In the genomic region with DNA sequence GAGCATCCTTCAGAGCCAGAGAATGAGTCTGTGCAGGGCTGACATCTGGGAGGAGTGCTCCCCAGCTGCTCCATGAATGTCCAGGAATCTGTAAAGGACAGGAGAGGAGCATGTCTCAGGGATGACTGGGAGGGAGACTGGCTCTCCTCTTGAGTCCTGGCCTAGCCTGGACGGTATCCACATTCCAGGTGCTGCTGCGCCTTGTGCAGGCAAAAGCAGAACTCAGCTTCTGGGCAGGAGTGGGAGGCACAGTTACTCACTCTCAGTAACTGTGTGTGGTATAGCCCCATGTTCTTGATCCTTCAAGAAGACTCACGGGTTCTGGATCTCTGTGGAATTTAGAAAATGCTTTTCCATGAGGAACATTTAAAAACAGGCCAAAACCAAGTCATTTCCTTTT, we compare ENCODE assay signal across 15 mouse cellular contexts. TPM values are rescaled to one million over a fixed set of nuclear protein-coding genes. Genes with fewer than 3 reads are reported as not detected.
A peak's percentile ranks its signal among the peaks of the same experiment; 100 is the strongest.
DNase-seq lines count a peak whose midpoint lies in the region; ATAC-seq and TF ChIP-seq lines count a peak whose summit lies in the region.
"Had no signal": no experiment of that assay in that cellular context is flagged by ENCODE, and none has a peak within 500 bp of the region (broad histone marks: within the 10 kb centered on the region; RNA-seq: fewer than 3 reads in every experiment).

No protein-coding gene starts in this region.

- H3K4me1 ChIP-seq in hindbrain, postnatal 0 days (ENCODE audit: insufficient read depth, low read length), result no peaks in the 10 kb centered on the region
- no peaks in the 10 kb centered on the region for H3K4me1 ChIP-seq in hindbrain, embryonic 10.5 days (replicated peaks)
- H3K4me1 ChIP-seq in stomach, embryonic 14.5 days (ENCODE audit: control insufficient read depth, insufficient read depth, low read length), result no peaks in the 10 kb centered on the region; the same call in 1 of the 2 replicates
- H3K4me1 ChIP-seq in stomach, postnatal 0 days (replicated peaks; ENCODE audit: control insufficient read depth, insufficient read depth), result no peaks in the 10 kb centered on the region
- peaks cover 7% of the 10 kb centered on the region for H3K4me1 ChIP-seq in intestine, embryonic 16.5 days (ENCODE audit: control insufficient read depth, insufficient read depth, low read length)
- peaks cover 9% of the 10 kb centered on the region; the same call in 1 of the 2 replicates for H3K4me1 ChIP-seq in stomach, embryonic 16.5 days (ENCODE audit: control insufficient read depth, insufficient read depth, low read length)
- H3K4me1 ChIP-seq: embryonic facial prominence, embryonic 12.5 days; forebrain, embryonic 12.5 days had no signal

- H3K27me3 ChIP-seq in hindbrain, postnatal 0 days (ENCODE audit: insufficient read depth, low read length), result no peaks in the 10 kb centered on the region
- no peaks in the 10 kb centered on the region for H3K27me3 ChIP-seq in hindbrain, embryonic 10.5 days (ENCODE audit: insufficient read depth, poor library complexity, severe bottlenecking)
- H3K27me3 ChIP-seq in stomach, embryonic 14.5 days (ENCODE audit: control insufficient read depth, insufficient read depth, low read length), result no peaks in the 10 kb centered on the region
- H3K27me3 ChIP-seq in stomach, postnatal 0 days (ENCODE audit: control insufficient read depth, insufficient read depth, low read length), result no peaks in the 10 kb centered on the region
- H3K27me3 ChIP-seq in intestine, embryonic 16.5 days (replicated peaks; ENCODE audit: control insufficient read depth, insufficient read depth, low read length), result no peaks in the 10 kb centered on the region
- H3K27me3 ChIP-seq in stomach, embryonic 16.5 days (ENCODE audit: control insufficient read depth, insufficient read depth, low read length), result no peaks in the 10 kb centered on the region
- H3K27me3 ChIP-seq: embryonic facial prominence, embryonic 12.5 days; forebrain, embryonic 12.5 days; kidney, embryonic 15.5 days; liver, embryonic 13.5 days had no signal

- no peak for TF ChIP-seq EP300 in stomach, postnatal 0 days (optimal IDR thresholded peaks at IDR 0.05)

- WGBS in hindbrain, postnatal 0 days, result 93% methylated on average over 3 of the region's 3 CpGs
- WGBS in hindbrain, embryonic 10.5 days, result 96% methylated on average over 3 of the region's 3 CpGs
- 83% methylated on average over 3 of the region's 3 CpGs for WGBS in stomach, embryonic 14.5 days
- 65% methylated on average over 3 of the region's 3 CpGs for WGBS in stomach, postnatal 0 days
- WGBS in intestine, embryonic 16.5 days, result 86% methylated on average over 3 of the region's 3 CpGs
- WGBS in stomach, embryonic 16.5 days, result 82% methylated on average over 3 of the region's 3 CpGs

- peaks cover 25% of the 10 kb centered on the region for H3K36me3 ChIP-seq in hindbrain, postnatal 0 days (ENCODE audit: insufficient read depth, low read length)
- peaks cover 34% of the 10 kb centered on the region for H3K36me3 ChIP-seq in hindbrain, embryonic 10.5 days
- H3K36me3 ChIP-seq in stomach, embryonic 14.5 days (ENCODE audit: control insufficient read depth, insufficient read depth, low read length), result peaks cover 9% of the 10 kb centered on the region; the same call in 1 of the 2 replicates
- no peaks in the 10 kb centered on the region; the same call in 1 of the 2 replicates for H3K36me3 ChIP-seq in stomach, postnatal 0 days (ENCODE audit: control insufficient read depth, insufficient read depth, low read length)
- no peaks in the 10 kb centered on the region; the same call in 1 of the 2 replicates for H3K36me3 ChIP-seq in intestine, embryonic 16.5 days (ENCODE audit: control insufficient read depth, insufficient read depth, low read length)
- no peaks in the 10 kb centered on the region for H3K36me3 ChIP-seq in stomach, embryonic 16.5 days (ENCODE audit: control insufficient read depth, insufficient read depth, low read length)

- DNase-seq in hindbrain, postnatal 0 days (ENCODE audit: low spot score), result no peak
- DNase-seq in hindbrain, embryonic 10.5 days (ENCODE audit: low spot score), result no peak
- no peak for DNase-seq in stomach, postnatal 0 days (ENCODE audit: low spot score)
- DNase-seq in layer of hippocampus, adult 9-10 months (ENCODE audit: low spot score), result no peak
- no peak for DNase-seq in heart, postnatal 36 days
- DNase-seq: liver, embryonic 13.5 days; thymus, postnatal 25 days had no signal

- ATAC-seq in hindbrain, postnatal 0 days, result peak; percentile 4; the same call in 1 of the 2 replicates
- no peak for ATAC-seq in stomach, embryonic 14.5 days (ENCODE audit: insufficient number of reproducible peaks, insufficient read depth, low FRiP score, low read depth)
- ATAC-seq in stomach, postnatal 0 days (ENCODE audit: low FRiP score, low TSS enrichment), result no peak
- peak; percentile 32; the same call in 1 of the 2 replicates for ATAC-seq in intestine, embryonic 16.5 days
- no peak for ATAC-seq in stomach, embryonic 16.5 days (ENCODE audit: insufficient read depth, low FRiP score)
- ATAC-seq: activated CD4-positive, CD25-positive, alpha-beta regulatory T cell, adult 4 months had no signal

- no peak overlapping the region for H3K9ac ChIP-seq in hindbrain, postnatal 0 days (replicated peaks; ENCODE audit: low read length)
- no peak overlapping the region for H3K9ac ChIP-seq in stomach, embryonic 14.5 days (replicated peaks; ENCODE audit: low read depth, low read length)
- H3K9ac ChIP-seq in stomach, postnatal 0 days (ENCODE audit: low read length), result no peak overlapping the region
- no peak overlapping the region for H3K9ac ChIP-seq in intestine, embryonic 16.5 days (ENCODE audit: low read depth, low read length)
- no peak overlapping the region for H3K9ac ChIP-seq in stomach, embryonic 16.5 days (ENCODE audit: low read length)
- H3K9ac ChIP-seq: embryonic facial prominence, embryonic 12.5 days; forebrain, embryonic 12.5 days; kidney, embryonic 15.5 days; liver, embryonic 13.5 days had no signal

- no peak for TF ChIP-seq CTCF in hindbrain, postnatal 0 days (IDR thresholded peaks at IDR 0.05; ENCODE audit: low read depth)
- no peak for TF ChIP-seq CTCF in stomach, postnatal 0 days (IDR thresholded peaks at IDR 0.05; ENCODE audit: low read depth)

- no peak overlapping the region for H3K4me3 ChIP-seq in hindbrain, postnatal 0 days (ENCODE audit: low read length)
- H3K4me3 ChIP-seq in hindbrain, embryonic 10.5 days, result no peak overlapping the region
- no peak overlapping the region for H3K4me3 ChIP-seq in stomach, embryonic 14.5 days (ENCODE audit: low read depth, low read length)
- no peak overlapping the region for H3K4me3 ChIP-seq in stomach, postnatal 0 days (ENCODE audit: low read depth, low read length)
- no peak overlapping the region for H3K4me3 ChIP-seq in intestine, embryonic 16.5 days (ENCODE audit: low read length)
- H3K4me3 ChIP-seq in stomach, embryonic 16.5 days (replicated peaks; ENCODE audit: low read length), result no peak overlapping the region
- H3K4me3 ChIP-seq: embryonic facial prominence, embryonic 12.5 days; forebrain, embryonic 12.5 days; heart, adult 2 months; kidney, embryonic 15.5 days; liver, embryonic 13.5 days had no signal

- intact Hi-C loops in heart, postnatal 36 days (cut with DNase I), result no loop called here

- no peak overlapping the region for H3K4me2 ChIP-seq in hindbrain, postnatal 0 days (ENCODE audit: low read depth, low read length)
- no peak overlapping the region for H3K4me2 ChIP-seq in stomach, embryonic 14.5 days (replicated peaks; ENCODE audit: low read depth, low read length)
- no peak overlapping the region for H3K4me2 ChIP-seq in stomach, postnatal 0 days (replicated peaks; ENCODE audit: low read depth)
- no peak overlapping the region for H3K4me2 ChIP-seq in intestine, embryonic 16.5 days (ENCODE audit: low read depth, low read length)
- no peak overlapping the region for H3K4me2 ChIP-seq in stomach, embryonic 16.5 days (ENCODE audit: low read depth, low read length)
- H3K4me2 ChIP-seq: embryonic facial prominence, embryonic 12.5 days; forebrain, embryonic 12.5 days; kidney, embryonic 15.5 days; liver, embryonic 13.5 days had no signal

- H3K27ac ChIP-seq in hindbrain, postnatal 0 days, result peak overlapping the region; percentile 23; the same call in 1 of the 2 replicates
- no peak overlapping the region for H3K27ac ChIP-seq in hindbrain, embryonic 10.5 days
- peak overlapping the region; percentile 85; the same call in 1 of the 2 replicates for H3K27ac ChIP-seq in stomach, embryonic 14.5 days (ENCODE audit: low read length)
- H3K27ac ChIP-seq in stomach, postnatal 0 days (replicated peaks), result no peak overlapping the region
- H3K27ac ChIP-seq in intestine, embryonic 16.5 days (ENCODE audit: low read length), result peak overlapping the region; percentile 34; the same call in 1 of the 2 replicates
- H3K27ac ChIP-seq in stomach, embryonic 16.5 days (ENCODE audit: low read length), result peak overlapping the region; percentile 92
- H3K27ac ChIP-seq: embryonic facial prominence, embryonic 12.5 days; forebrain, embryonic 12.5 days; liver, embryonic 13.5 days had no signal

- no peaks in the 10 kb centered on the region for H3K9me3 ChIP-seq in hindbrain, postnatal 0 days (ENCODE audit: low read length)
- H3K9me3 ChIP-seq in hindbrain, embryonic 10.5 days, result no peaks in the 10 kb centered on the region
- H3K9me3 ChIP-seq in stomach, embryonic 14.5 days (ENCODE audit: control insufficient read depth, low read depth, low read length), result no peaks in the 10 kb centered on the region
- no peaks in the 10 kb centered on the region for H3K9me3 ChIP-seq in stomach, postnatal 0 days (ENCODE audit: control insufficient read depth, low read length)
- H3K9me3 ChIP-seq in intestine, embryonic 16.5 days (ENCODE audit: control insufficient read depth, low read length), result no peaks in the 10 kb centered on the region
- H3K9me3 ChIP-seq in stomach, embryonic 16.5 days (replicated peaks; ENCODE audit: control insufficient read depth, low read length), result no peaks in the 10 kb centered on the region
- H3K9me3 ChIP-seq: embryonic facial prominence, embryonic 12.5 days; forebrain, embryonic 12.5 days; kidney, embryonic 15.5 days; liver, embryonic 13.5 days had no signal

RNA-seq across cellular contexts. Expression of gene Vac14, which starts 11.7 kb away (rescaled TPM):
- 42.1 and 44.1 TPM in 2 replicates for total RNA-seq in hindbrain, postnatal 0 days (2014; rRNA removed)
- polyA plus RNA-seq in hindbrain, postnatal 0 days (2015; fragmentation: Nextera tagmentation; extraction: Ambion mirVana), result 22.4 and 26.1 TPM in 2 replicates
- polyA plus RNA-seq in hindbrain, embryonic 10.5 days (2016; fragmentation: Nextera tagmentation; extraction: Ambion mirVana), result 28.0 and 31.9 TPM in 2 replicates
- polyA plus RNA-seq in stomach, embryonic 14.5 days (2014; fragmentation: Nextera tagmentation; extraction: Ambion mirVana), result 18.7 and 20.9 TPM in 2 replicates
- 7.7 and 9.5 TPM in 2 replicates for polyA plus RNA-seq in stomach, postnatal 0 days (2015; fragmentation: Nextera tagmentation; extraction: Ambion mirVana)
- polyA plus RNA-seq in intestine, embryonic 16.5 days (2015; fragmentation: Nextera tagmentation; extraction: Ambion mirVana), result 20.1 and 22.4 TPM in 2 replicates
- 12.3 and 14.0 TPM in 2 replicates for polyA plus RNA-seq in stomach, embryonic 16.5 days (2015; fragmentation: Nextera tagmentation; extraction: Ambion mirVana)
- 10 to 100 TPM; 14.7 to 16.8 TPM for total RNA-seq in heart, postnatal 36 days (2021)

Comparison
In these comparisons a context has a peak if more than half of its experiments do, and no peak if none do; other contexts are left out.
1. H3K27ac ChIP-seq: peak in hindbrain, postnatal 0 days (single experiment), stomach, embryonic 14.5 days (single experiment), intestine, embryonic 16.5 days (single experiment) and stomach, embryonic 16.5 days (single experiment); none in hindbrain, embryonic 10.5 days (single experiment) and stomach, postnatal 0 days (single experiment).
2. ATAC-seq: peak in hindbrain, postnatal 0 days (single experiment) and intestine, embryonic 16.5 days (single experiment); none in stomach, embryonic 14.5 days (single experiment), stomach, postnatal 0 days (single experiment) and stomach, embryonic 16.5 days (single experiment).